Mouse (Mus musculus): ENCODE measurements around the gene Atp6v0a4.

Gene Atp6v0a4

GRCm38 (mm10) chr6:38124207-38124835 is at the start of gene Atp6v0a4:
Atp6v0a4 (minus strand) TSS chr6:38124586.
- DNase-seq: peak in 1 of 2 experiments; percentile 57

- no peak for DNase-seq
Observed at GRCm38 (mm10) chr6:38165385-38165784, 41.0 kb upstream of the Atp6v0a4 start.

GRCm38 (mm10) chr6:38164705-38165104 is 40.3 kb upstream of the Atp6v0a4 start:
- no peak for DNase-seq

DNA sequence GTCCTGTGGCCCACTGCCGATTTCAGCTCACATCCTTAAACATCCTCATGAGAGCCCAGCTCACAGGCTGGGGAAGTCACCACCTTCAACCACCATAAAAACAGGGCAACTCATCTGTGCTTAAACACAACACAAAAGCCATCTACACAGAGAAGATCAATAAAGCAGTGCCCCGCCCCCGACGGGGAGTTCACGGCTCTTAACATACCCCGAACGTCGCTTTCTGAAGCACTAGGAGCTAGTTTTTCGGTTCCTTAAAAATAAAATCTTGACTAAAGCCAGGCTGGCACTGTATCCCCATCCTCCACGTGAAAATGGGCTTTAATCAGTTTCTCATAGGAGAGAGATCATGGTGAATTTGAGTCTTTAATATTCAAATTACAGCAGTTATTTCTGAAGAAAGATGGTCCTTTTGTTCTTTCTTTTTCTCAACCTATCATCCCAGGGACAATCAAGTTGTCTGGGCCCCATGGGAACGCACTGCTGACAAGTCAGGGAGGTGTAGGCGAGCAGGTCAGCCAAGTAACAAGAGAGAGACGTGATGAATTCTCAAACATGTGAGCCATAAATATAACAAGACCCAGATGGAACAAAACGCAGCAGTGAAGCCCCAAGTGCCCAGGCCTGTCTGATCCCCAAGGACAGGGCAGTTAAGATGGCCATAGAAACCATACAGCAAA is 38.6 kb upstream of the Atp6v0a4 start:
- no peak for DNase-seq

DNA sequence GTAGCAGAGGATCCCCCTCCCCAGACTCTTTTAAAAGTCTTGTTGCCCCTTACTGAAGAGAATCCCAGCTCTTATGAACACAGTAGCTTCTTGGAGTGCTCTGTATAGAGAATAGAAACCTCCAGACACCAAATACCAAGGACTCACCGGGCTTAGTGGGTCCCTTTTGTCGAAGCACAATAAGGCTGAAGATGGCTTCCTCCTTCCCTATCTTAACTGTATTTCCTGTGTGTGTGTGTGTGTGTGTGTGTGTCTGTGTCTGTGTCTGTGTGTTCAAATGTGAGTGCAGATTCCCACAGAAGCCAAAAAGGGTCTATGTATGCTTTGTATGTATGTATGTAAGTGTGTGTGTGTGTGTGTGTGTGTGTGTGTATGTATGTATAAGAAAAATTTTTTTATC is 36.2 kb upstream of the Atp6v0a4 start:
- no peak for DNase-seq

GRCm38 (mm10) chr6:38160102-38160501 is 35.7 kb upstream of the Atp6v0a4 start:
- peak; percentile 74 to 85 for DNase-seq

DNA sequence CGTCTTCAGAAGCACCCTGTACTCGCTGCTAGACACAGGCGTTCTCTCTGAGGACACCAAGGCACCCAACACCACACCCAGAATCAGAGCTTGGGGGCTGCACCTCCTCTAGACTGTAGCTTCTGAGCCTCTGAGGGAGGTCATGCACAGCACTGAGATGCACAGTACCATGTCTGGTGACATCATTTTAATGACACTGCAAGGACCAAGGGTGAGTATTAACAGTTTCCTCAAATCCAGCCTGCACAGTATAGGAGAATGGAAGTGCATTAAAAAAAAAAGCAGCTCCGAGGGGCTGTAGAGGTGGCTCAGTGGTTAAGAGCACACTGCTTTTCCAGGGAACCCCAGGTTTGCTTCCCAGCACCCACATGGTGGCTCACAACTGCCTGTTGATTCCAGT is 35.2 kb upstream of the Atp6v0a4 start:
- DNase-seq: no peak

DNA sequence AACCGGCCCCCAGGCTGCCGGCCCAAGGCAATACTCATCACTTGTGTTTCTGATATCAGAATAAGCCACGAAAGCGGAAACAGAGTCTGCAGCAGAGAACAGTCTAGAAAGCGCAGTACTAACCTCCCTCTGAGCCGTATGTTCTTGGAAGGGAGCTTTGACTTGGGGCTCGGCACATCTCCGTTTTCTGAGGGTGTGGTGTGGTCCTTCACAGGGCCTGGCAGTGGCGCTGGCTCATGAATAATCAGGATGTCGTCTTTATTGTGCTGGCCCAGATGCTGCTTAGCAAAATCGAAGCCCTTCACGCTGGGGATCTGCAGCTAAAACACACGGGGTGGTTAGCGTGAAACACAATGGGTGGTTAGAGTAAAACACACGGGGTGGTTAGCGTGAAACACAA is 33.5 kb upstream of the Atp6v0a4 start:
- DNase-seq: no peak

DNA sequence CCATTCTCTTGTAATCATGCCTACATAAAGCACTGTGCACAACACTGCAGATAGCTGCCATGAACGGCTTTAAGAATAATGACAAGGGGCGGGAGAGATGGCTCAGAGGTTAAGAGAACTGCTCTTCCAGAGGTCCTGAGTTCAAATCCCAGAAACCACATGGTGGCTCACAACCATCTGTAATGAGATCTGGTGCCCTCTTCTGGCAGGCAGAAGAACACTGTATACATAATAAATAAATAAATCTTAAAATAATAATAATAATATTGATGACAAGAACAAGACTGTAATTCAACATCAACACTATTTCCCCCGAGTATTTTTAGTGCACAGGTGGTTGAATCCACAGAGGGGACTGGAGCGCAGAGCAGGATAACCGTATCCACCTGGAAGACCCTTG is 31.8 kb upstream of the Atp6v0a4 start:
- DNase-seq: no peak

- no peak for DNase-seq
Observed at GRCm38 (mm10) chr6:38152305-38152704, 27.9 kb upstream of the Atp6v0a4 start.

GRCm38 (mm10) chr6:38149483-38149882 is 25.1 kb upstream of the Atp6v0a4 start:
- no peak for DNase-seq

DNA sequence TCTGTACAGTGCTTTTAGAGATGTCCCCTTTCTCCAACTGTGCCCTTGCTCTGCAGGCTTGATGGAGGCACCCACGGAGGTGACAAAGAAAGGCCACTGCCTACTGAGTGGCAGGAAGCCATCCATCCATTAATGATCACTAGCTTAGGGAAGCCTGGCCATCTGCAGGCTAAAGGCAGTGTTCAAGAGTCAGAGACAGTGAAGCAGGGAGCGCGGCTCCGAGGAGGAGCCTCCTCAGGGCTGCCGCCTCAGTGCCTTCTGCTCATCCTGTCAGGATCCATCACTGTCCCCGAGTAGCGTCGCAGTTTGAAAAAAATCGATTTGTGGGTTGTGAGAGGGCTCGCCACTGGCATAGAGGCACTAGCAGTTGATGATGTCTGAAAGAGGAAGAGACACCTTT is 24.2 kb upstream of the Atp6v0a4 start:
- no peak for DNase-seq

DNA sequence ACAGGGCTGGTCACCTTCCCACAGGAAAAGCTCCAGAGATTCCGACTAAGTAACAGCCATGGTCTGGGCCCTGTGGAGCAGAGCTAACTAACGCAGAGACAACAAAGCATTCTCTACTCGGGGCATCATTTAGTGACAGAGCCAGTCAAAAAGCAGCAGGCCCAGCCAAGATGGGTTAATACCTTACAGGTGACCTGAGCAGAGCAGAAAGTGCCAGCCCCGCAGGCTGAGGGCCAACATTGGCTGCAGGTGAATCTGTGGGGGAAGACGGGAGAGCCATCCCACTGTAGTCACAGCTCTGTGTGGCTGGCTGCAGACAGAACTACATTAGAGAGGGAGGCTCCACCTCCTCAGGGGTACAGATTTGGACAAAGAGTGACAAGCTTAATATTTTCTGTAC is 22.9 kb upstream of the Atp6v0a4 start:
- DNase-seq: no peak

DNA sequence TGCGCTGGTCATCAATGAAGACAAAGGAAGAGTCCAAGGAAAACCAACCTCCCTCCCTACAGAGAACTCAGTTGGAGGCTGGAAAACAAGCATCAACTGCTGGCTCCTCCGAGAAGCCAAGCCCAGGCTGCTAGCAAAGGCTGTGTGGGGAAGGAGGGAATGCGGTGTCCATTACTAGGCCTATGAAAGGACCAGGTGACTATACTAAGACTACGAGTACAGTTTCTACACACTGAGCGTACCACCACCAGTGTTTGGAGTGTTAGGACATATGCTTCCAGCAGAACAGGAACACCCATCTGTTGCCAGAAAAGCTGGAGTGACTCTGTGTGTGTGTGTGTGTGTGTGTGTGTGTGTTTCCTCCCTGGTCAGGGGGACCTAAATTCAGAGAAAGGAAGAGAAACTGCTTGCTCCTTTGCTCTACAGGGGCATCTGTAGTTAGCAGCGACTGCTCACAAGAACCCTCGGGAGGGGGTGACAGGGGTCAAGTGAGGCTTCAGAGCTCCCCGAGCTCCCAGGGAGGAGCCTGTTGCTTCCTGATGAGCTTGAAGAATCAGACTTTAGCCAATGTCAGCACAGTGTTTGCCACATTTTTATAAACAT is 21.2 kb upstream of the Atp6v0a4 start:
- DNase-seq: no peak

GRCm38 (mm10) chr6:38144161-38144998 is 20.0 kb upstream of the Atp6v0a4 start:
- DNase-seq: peak; percentile 72 to 74

DNA sequence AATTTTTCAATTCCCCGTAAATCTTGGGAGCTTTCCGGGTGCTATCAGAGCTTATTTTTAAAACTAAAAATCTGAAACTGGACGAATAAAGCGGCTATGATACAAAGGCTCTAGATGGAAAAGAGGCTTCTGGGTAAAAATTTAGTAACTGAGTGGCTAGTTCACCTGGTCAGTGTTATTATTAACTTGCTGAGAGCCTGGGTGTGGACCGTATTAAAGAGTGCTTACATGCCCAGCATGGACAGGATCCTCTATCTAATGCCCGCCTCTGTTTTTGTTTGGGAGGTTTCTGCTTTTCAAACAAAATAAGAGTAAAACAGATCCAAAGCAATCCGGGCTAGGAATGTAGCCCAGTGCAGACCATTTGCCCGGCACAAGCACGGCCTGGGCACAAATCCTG is 16.0 kb upstream of the Atp6v0a4 start:
- no peak for DNase-seq

DNA sequence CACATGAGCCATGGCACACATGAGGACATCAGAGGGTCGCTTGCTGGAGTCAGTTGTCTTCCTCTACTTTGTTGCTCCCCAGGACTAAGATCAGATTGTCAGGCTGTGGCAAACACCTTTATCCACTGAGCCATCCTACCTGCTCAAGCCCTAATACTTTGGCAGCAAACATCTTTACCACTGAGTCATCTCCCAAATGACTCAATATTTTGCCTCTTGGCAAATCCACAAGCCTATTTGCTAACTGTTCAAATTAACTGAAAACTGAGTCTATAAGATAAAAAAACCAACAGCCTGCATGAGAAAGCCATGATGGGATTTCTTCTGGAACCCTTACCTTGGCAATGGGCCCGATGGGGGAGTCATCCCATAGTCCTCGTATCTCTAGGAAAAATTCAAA is 14.7 kb upstream of the Atp6v0a4 start:
- no peak for DNase-seq

GRCm38 (mm10) chr6:38134806-38135559 is 10.6 kb upstream of the Atp6v0a4 start:
- peak in 1 of 2 experiments; percentile 40 for DNase-seq

DNA sequence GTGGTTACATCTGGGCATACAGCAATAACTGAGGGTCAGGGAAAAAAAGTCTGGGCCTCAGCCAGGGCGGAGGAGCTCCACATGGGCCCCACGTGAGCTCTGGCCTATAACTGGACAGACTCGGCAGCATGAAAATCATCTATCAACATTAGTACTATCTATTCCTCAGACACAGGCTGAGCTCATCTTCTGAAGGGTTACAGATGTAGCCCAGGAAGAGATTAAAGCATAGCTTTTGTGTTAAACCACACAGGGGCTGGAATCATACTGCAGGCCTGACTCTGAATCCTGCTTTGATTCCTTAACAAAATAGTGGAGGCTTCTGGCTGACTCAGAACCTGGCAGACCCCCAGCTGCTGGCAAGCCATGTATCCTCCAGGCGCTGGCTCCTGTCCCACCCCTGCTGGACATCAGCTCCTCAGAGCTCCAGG is 7.4 kb upstream of the Atp6v0a4 start:
- DNase-seq: peak in 1 of 2 experiments; percentile 41

DNA sequence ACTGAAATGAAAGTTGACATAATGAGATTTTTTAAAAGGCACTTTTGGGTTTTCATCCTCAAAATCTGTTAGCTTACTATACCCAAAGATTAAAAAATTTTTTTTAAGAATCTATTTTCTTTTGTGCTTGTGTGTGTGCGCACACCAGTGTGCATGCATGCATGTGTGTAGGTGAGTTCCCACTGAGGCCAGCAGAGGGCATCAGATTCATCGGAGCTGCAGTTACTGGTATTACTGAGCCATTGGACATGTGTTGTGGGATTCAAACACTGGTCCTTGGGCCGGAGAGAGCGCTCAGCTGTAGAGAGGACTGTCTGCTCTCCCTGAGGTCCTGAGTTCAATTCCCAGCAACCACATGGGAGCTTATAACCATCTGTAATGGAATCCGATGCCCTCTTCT is 5.5 kb upstream of the Atp6v0a4 start:
- no peak for DNase-seq

- DNase-seq: no peak
Observed at GRCm38 (mm10) chr6:38128115-38128514, 3.7 kb upstream of the Atp6v0a4 start.

DNA sequence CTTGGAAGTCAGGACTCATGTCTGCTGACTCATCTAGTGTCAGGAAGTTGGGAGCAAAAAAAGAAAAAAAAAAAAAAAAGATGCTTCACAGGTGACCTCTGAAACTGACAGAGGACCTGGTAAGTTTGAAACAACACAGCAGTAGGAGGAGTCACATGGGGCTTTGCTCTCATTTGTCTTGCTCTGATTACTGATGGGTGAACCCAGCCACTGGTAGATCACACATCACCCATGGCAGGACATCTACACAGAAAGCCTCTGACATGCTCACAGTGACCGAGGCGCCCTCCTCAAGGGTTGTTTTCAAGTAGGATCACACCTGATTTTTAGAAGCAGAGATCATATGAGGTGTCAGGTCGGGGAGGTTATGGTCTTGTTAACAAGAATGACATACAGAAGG is 1.1 kb upstream of the Atp6v0a4 start:
- DNase-seq: no peak

GRCm38 (mm10) chr6:38124882-38125281 is 496 bp upstream of the Atp6v0a4 start:
- DNase-seq: no peak
